Mouse (Mus musculus) heart, adult 2 months (tissue): ENCODE data around the gene Mapre3.

Experiments
- CTCF ChIP-seq: fragments of 200-600 bp; IDR thresholded peaks from 2 replicates; pipeline ENCODE4 v1.8.1; 2022; ENCODE audit warnings: antibody characterized with exemption, mild to moderate bottlenecking, moderate library complexity
- EP300 ChIP-seq: fragments of 200-500 bp; IDR thresholded peaks from 2 replicates; pipeline ENCODE4 v1.6.1; 2011; ENCODE audit warnings: low read depth, low read length, control low read depth; ENCODE audit not compliant: insufficient read depth
- POLR2A ChIP-seq: fragments of 200-500 bp; IDR thresholded peaks from 2 replicates; pipeline ENCODE4 v1.6.1; 2011; ENCODE audit warnings: mild to moderate bottlenecking, low read depth, low read length, control low read depth; ENCODE audit not compliant: insufficient read depth

DNA sequence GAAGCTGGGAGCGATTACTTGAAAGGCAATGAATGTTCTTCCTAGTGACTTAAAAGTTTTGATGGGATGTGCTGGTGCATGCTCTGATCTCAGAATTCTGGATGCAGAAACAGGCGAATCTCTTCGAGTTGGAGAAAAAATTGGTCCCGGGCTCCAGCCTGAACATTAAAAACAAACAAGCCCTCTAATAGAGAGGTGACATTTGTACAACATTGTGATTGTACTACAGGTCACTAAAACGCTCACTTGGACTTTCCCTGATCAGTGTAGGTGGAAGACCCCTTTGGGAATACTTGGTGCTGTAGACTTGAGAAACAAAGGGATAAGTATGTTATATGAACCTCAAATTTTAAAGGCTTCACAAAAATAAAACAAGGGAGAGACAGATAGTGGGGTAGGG, 72.3 kb downstream of the Mapre3 start:
- TF ChIP-seq POLR2A (no peak), CTCF (no peak), EP300 (no peak)
